Mouse (Mus musculus): Measurements from ENCODE around the gene Lmx1a. TPM values are rescaled to one million over a fixed set of nuclear protein-coding genes. Genes with fewer than 3 reads are reported as not detected.

Gene Lmx1a
- polyA plus RNA-seq, 1 experiment from 2014 or later, result 7.1 TPM

GRCm38 (mm10) chr1:167854801-167855200 lies 165.8 kb downstream of the Lmx1a start:
- Histone ChIP-seq H3K4me1 (replicated peaks; ENCODE audit: control insufficient read depth, insufficient read depth, low read length) (0 out of 2 replicates have a peak, but pooled peaks cover 2% of the 10 kb centered on the region), H3K4me3 (ENCODE audit: low read depth, low read length) (no peak overlapping the region), H3K9me3 (ENCODE audit: control insufficient read depth, low read length) (no peaks in the 10 kb centered on the region), H3K36me3 (ENCODE audit: control insufficient read depth, insufficient read depth, low read length) (no peaks in the 10 kb centered on the region), H3K27me3 (ENCODE audit: control insufficient read depth, insufficient read depth, low read length) (no peaks in the 10 kb centered on the region), H3K9ac (ENCODE audit: low read length) (no peak overlapping the region), H3K27ac (ENCODE audit: low read depth, low read length) (no peak overlapping the region), H3K4me2 (ENCODE audit: low read depth, low read length, severe bottlenecking) (no peak overlapping the region)
- WGBS, result 63% methylated on average over 4 of the region's 4 CpGs
- no peak for ATAC-seq (replicated peaks; ENCODE audit: low FRiP score)
- no peak for DNase-seq (ENCODE audit: low spot score)

GRCm38 (mm10) chr1:167872028-167872427 lies 183.0 kb downstream of the Lmx1a start:
- H3K4me2 ChIP-seq (ENCODE audit: low read depth, low read length, severe bottlenecking), result no peak overlapping the region
- no peak for DNase-seq (ENCODE audit: low spot score)

GRCm38 (mm10) chr1:167874099-167874498 lies 185.1 kb downstream of the Lmx1a start:
- no peaks in the 10 kb centered on the region for H3K9me3 ChIP-seq (ENCODE audit: control insufficient read depth, low read length)
- H3K4me1 ChIP-seq (replicated peaks; ENCODE audit: control insufficient read depth, insufficient read depth, low read length), result no peaks in the 10 kb centered on the region
- no peak overlapping the region for H3K27ac ChIP-seq (ENCODE audit: low read depth, low read length)
- no peak overlapping the region for H3K9ac ChIP-seq (ENCODE audit: low read length)
- no peaks in the 10 kb centered on the region for H3K27me3 ChIP-seq (ENCODE audit: control insufficient read depth, insufficient read depth, low read length)
- 75% methylated on average over 3 of the region's 3 CpGs for WGBS
- no peaks in the 10 kb centered on the region for H3K36me3 ChIP-seq (ENCODE audit: control insufficient read depth, insufficient read depth, low read length)
- DNase-seq (ENCODE audit: low spot score) (no peak), ATAC-seq (replicated peaks; ENCODE audit: low FRiP score) (no peak)
- H3K4me2 ChIP-seq (ENCODE audit: low read depth, low read length, severe bottlenecking), result no peak overlapping the region
- H3K4me3 ChIP-seq (ENCODE audit: low read depth, low read length), result no peak overlapping the region

More at GRCm38 (mm10) chr1:167872028-167872427, 183.0 kb downstream of the Lmx1a start:
- Histone ChIP-seq H3K27ac (ENCODE audit: low read depth, low read length) (no peak overlapping the region), H3K9ac (ENCODE audit: low read length) (no peak overlapping the region), H3K36me3 (ENCODE audit: control insufficient read depth, insufficient read depth, low read length) (no peaks in the 10 kb centered on the region), H3K9me3 (ENCODE audit: control insufficient read depth, low read length) (no peaks in the 10 kb centered on the region), H3K4me3 (ENCODE audit: low read depth, low read length) (no peak overlapping the region), H3K27me3 (ENCODE audit: control insufficient read depth, insufficient read depth, low read length) (no peaks in the 10 kb centered on the region), H3K4me1 (replicated peaks; ENCODE audit: control insufficient read depth, insufficient read depth, low read length) (no peaks in the 10 kb centered on the region)
- no peak for ATAC-seq (replicated peaks; ENCODE audit: low FRiP score)
- 88% methylated on average over 1 of the region's 1 CpGs for WGBS

GRCm38 (mm10) chr1:167877931-167878330 lies 188.9 kb downstream of the Lmx1a start:
- H3K4me3 ChIP-seq (ENCODE audit: low read depth, low read length), result no peak overlapping the region

GRCm38 (mm10) chr1:167878354-167878753 lies 189.3 kb downstream of the Lmx1a start:
- WGBS, result 77% methylated on average over 11 of the region's 11 CpGs
- no peak for DNase-seq (ENCODE audit: low spot score)
- Histone ChIP-seq H3K4me3 (ENCODE audit: low read depth, low read length) (no peak overlapping the region), H3K27ac (ENCODE audit: low read depth, low read length) (no peak overlapping the region), H3K9ac (ENCODE audit: low read length) (no peak overlapping the region; the same call in 1 of the 2 replicates), H3K36me3 (ENCODE audit: control insufficient read depth, insufficient read depth, low read length) (no peaks in the 10 kb centered on the region), H3K4me1 (replicated peaks; ENCODE audit: control insufficient read depth, insufficient read depth, low read length) (no peaks in the 10 kb centered on the region), H3K4me2 (ENCODE audit: low read depth, low read length, severe bottlenecking) (no peak overlapping the region), H3K27me3 (ENCODE audit: control insufficient read depth, insufficient read depth, low read length) (no peaks in the 10 kb centered on the region), H3K9me3 (ENCODE audit: control insufficient read depth, low read length) (no peaks in the 10 kb centered on the region)
- no peak for ATAC-seq (replicated peaks; ENCODE audit: low FRiP score)

More at GRCm38 (mm10) chr1:167877931-167878330, 188.9 kb downstream of the Lmx1a start:
- Histone ChIP-seq H3K27me3 (ENCODE audit: control insufficient read depth, insufficient read depth, low read length) (no peaks in the 10 kb centered on the region), H3K36me3 (ENCODE audit: control insufficient read depth, insufficient read depth, low read length) (no peaks in the 10 kb centered on the region), H3K9me3 (ENCODE audit: control insufficient read depth, low read length) (no peaks in the 10 kb centered on the region), H3K9ac (ENCODE audit: low read length) (no peak overlapping the region), H3K4me1 (replicated peaks; ENCODE audit: control insufficient read depth, insufficient read depth, low read length) (no peaks in the 10 kb centered on the region), H3K4me2 (ENCODE audit: low read depth, low read length, severe bottlenecking) (no peak overlapping the region), H3K27ac (ENCODE audit: low read depth, low read length) (no peak overlapping the region)
- 77% methylated on average over 4 of the region's 4 CpGs for WGBS
- ATAC-seq (replicated peaks; ENCODE audit: low FRiP score), result no peak
- DNase-seq (ENCODE audit: low spot score), result no peak

- ATAC-seq (replicated peaks; ENCODE audit: low FRiP score) (no peak), DNase-seq (ENCODE audit: low spot score) (no peak)
- Histone ChIP-seq H3K4me2 (ENCODE audit: low read depth, low read length, severe bottlenecking) (no peak overlapping the region), H3K27me3 (ENCODE audit: control insufficient read depth, insufficient read depth, low read length) (no peaks in the 10 kb centered on the region), H3K27ac (ENCODE audit: low read depth, low read length) (no peak overlapping the region), H3K36me3 (ENCODE audit: control insufficient read depth, insufficient read depth, low read length) (no peaks in the 10 kb centered on the region), H3K9ac (ENCODE audit: low read length) (no peak overlapping the region), H3K9me3 (ENCODE audit: control insufficient read depth, low read length) (no peaks in the 10 kb centered on the region), H3K4me1 (replicated peaks; ENCODE audit: control insufficient read depth, insufficient read depth, low read length) (no peaks in the 10 kb centered on the region), H3K4me3 (ENCODE audit: low read depth, low read length) (no peak overlapping the region)
- WGBS, result 95% methylated on average over 5 of the region's 5 CpGs
These were observed 196.7 kb downstream of the Lmx1a start for GRCm38 (mm10) chr1:167885776-167886175.

- H3K27ac ChIP-seq (ENCODE audit: low read depth, low read length), result no peak overlapping the region
These were observed 199.1 kb downstream of the Lmx1a start for GRCm38 (mm10) chr1:167888120-167888519.

GRCm38 (mm10) chr1:167888816-167889215 lies 199.8 kb downstream of the Lmx1a start:
- H3K4me3 ChIP-seq (ENCODE audit: low read depth, low read length), result no peak overlapping the region
- ATAC-seq (replicated peaks; ENCODE audit: low FRiP score), result no peak; the same call in 1 of the 2 replicates
- 0 out of 2 replicates have a peak overlapping the region, but pooled peaks have one; percentile 35 for H3K9ac ChIP-seq (ENCODE audit: low read length)

More at GRCm38 (mm10) chr1:167888120-167888519, 199.1 kb downstream of the Lmx1a start:
- no peaks in the 10 kb centered on the region for H3K36me3 ChIP-seq (ENCODE audit: control insufficient read depth, insufficient read depth, low read length)
- H3K4me3 ChIP-seq (ENCODE audit: low read depth, low read length), result no peak overlapping the region
- WGBS, result 64% methylated on average over 5 of the region's 5 CpGs
- no peak overlapping the region; the same call in 1 of the 2 replicates for H3K4me2 ChIP-seq (ENCODE audit: low read depth, low read length, severe bottlenecking)
- no peaks in the 10 kb centered on the region for H3K27me3 ChIP-seq (ENCODE audit: control insufficient read depth, insufficient read depth, low read length)
- H3K4me1 ChIP-seq (replicated peaks; ENCODE audit: control insufficient read depth, insufficient read depth, low read length), result no peaks in the 10 kb centered on the region
- DNase-seq (ENCODE audit: low spot score) (no peak), ATAC-seq (replicated peaks; ENCODE audit: low FRiP score) (no peak)
- no peaks in the 10 kb centered on the region for H3K9me3 ChIP-seq (ENCODE audit: control insufficient read depth, low read length)
- H3K9ac ChIP-seq (ENCODE audit: low read length), result no peak overlapping the region

GRCm38 (mm10) chr1:167896234-167896633 lies 207.2 kb downstream of the Lmx1a start:
- ATAC-seq (replicated peaks; ENCODE audit: low FRiP score) (peak; percentile 76; the same call in 1 of the 2 replicates), DNase-seq (ENCODE audit: low spot score) (peak; percentile 69)
- Histone ChIP-seq H3K4me2 (ENCODE audit: low read depth, low read length, severe bottlenecking) (no peak overlapping the region), H3K9ac (ENCODE audit: low read length) (no peak overlapping the region), H3K9me3 (ENCODE audit: control insufficient read depth, low read length) (no peaks in the 10 kb centered on the region), H3K27me3 (ENCODE audit: control insufficient read depth, insufficient read depth, low read length) (no peaks in the 10 kb centered on the region), H3K36me3 (ENCODE audit: control insufficient read depth, insufficient read depth, low read length) (no peaks in the 10 kb centered on the region), H3K4me1 (replicated peaks; ENCODE audit: control insufficient read depth, insufficient read depth, low read length) (no peaks in the 10 kb centered on the region), H3K27ac (ENCODE audit: low read depth, low read length) (no peak overlapping the region), H3K4me3 (ENCODE audit: low read depth, low read length) (no peak overlapping the region)
- WGBS, result 38% methylated on average over 7 of the region's 7 CpGs

More at GRCm38 (mm10) chr1:167888816-167889215, 199.8 kb downstream of the Lmx1a start:
- Histone ChIP-seq H3K4me1 (replicated peaks; ENCODE audit: control insufficient read depth, insufficient read depth, low read length) (no peaks in the 10 kb centered on the region), H3K27ac (ENCODE audit: low read depth, low read length) (no peak overlapping the region), H3K36me3 (ENCODE audit: control insufficient read depth, insufficient read depth, low read length) (no peaks in the 10 kb centered on the region), H3K9me3 (ENCODE audit: control insufficient read depth, low read length) (no peaks in the 10 kb centered on the region), H3K4me2 (ENCODE audit: low read depth, low read length, severe bottlenecking) (peak overlapping the region; percentile 38), H3K27me3 (ENCODE audit: control insufficient read depth, insufficient read depth, low read length) (no peaks in the 10 kb centered on the region)
- 27% methylated on average over 9 of the region's 9 CpGs for WGBS
- DNase-seq (ENCODE audit: low spot score), result peak; percentile 62

All from forebrain, embryonic 11.5 days (tissue).